Mouse (Mus musculus) heart, adult 2 months (tissue): ENCODE measurements around the gene Acads.

Experiments
- CTCF ChIP-seq: fragments of 200-600 bp; IDR thresholded peaks from 2 replicates; pipeline ENCODE4 v1.8.1; 2022; ENCODE audit warnings: antibody characterized with exemption, mild to moderate bottlenecking, moderate library complexity
- EP300 ChIP-seq: fragments of 200-500 bp; IDR thresholded peaks from 2 replicates; pipeline ENCODE4 v1.6.1; 2011; ENCODE audit warnings: low read depth, low read length, control low read depth; ENCODE audit not compliant: insufficient read depth

DNA sequence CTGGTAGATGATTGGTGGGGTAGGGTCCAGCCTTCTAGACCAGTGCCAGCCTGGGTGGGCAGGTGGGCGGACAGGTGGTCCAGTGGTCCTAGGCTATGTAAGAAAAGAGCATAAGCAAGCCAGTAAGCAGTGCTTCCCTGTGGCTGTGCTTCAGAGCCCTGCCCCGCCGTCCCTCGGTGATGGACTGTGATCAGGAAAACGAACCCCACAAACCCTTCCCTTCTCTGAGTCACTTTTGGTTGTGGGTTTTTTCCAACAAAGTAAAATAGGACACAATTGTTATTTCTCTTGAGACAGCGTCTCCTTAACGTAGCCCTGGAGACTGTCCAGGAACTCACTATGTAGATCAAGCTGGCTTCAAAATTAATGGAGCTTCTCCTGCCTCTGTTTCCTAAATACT is 55.8 kb downstream of the Acads start:
- TF ChIP-seq CTCF (no peak), EP300 (no peak)
